Mouse (Mus musculus) megakaryocyte-erythroid progenitor cell, adult 5-6 weeks (primary cell): Measurements from ENCODE around the gene Lrit3. TPM values are rescaled to one million over a fixed set of nuclear protein-coding genes. Genes with fewer than 3 reads are reported as not detected.
A peak's percentile ranks its signal among the peaks of the same experiment; 100 is the strongest.
"Not testable (repeated sequence)": the region's sequence is repeated elsewhere in the genome, so short reads cannot be mapped to it uniquely, and the experiment has no call there.

ENCODE experiments used
- ATAC-seq: replicated peaks from 2 replicates; pipeline ENCODE4 v1.8.0; 2016; ENCODE audit warnings: mild to moderate bottlenecking, inconsistent platforms; ENCODE audit not compliant: severe bottlenecking, poor library complexity, low FRiP score, low TSS enrichment
- total RNA-seq, 2 experiments: library from RNA; stranded (forward) in 1 of 2; stranded (reverse) in 1 of 2; fragments of 200-1000, 215-1000 nt in 1 of 2; fragments of >200 nt in 1 of 2; fragmentation: Nextera tagmentation in 1 of 2; gene quantifications; 2 replicates each; pipeline ENCODE4 v1.2.3; 2014 to 2017

Lrit3 gene
- total RNA-seq, 2 experiments from 2014 or later, result not detected

- ATAC-seq, result no peak
Measured at GRCm38 (mm10) chr3:129782746-129783145, 21.1 kb downstream of the Lrit3 start.

GRCm38 (mm10) chr3:129781435-129781834 lies 22.4 kb downstream of the Lrit3 start:
- no peak for ATAC-seq

- ATAC-seq, result no peak
Measured at GRCm38 (mm10) chr3:129771210-129771609, 32.6 kb downstream of the Lrit3 start.

GRCm38 (mm10) chr3:129766971-129767794 lies 36.6 kb downstream of the Lrit3 start:
- no peak for ATAC-seq

- no peak for ATAC-seq
Measured at GRCm38 (mm10) chr3:129766106-129766505, 37.7 kb downstream of the Lrit3 start.

- not testable (repeated sequence) for ATAC-seq
Measured at GRCm38 (mm10) chr3:129757599-129757998, 46.2 kb downstream of the Lrit3 start.

- ATAC-seq, result no peak
Measured at GRCm38 (mm10) chr3:129754650-129755604, 48.9 kb downstream of the Lrit3 start, which contains the start of gene Egf. TSS of gene Egf (minus strand) at chr3:129755316.

GRCm38 (mm10) chr3:129744803-129745202 lies 59.0 kb downstream of the Lrit3 start:
- ATAC-seq, result peak; percentile 85

GRCm38 (mm10) chr3:129742781-129743180 lies 61.0 kb downstream of the Lrit3 start:
- no peak for ATAC-seq

- ATAC-seq, result no peak
Measured at GRCm38 (mm10) chr3:129738291-129739183, 65.3 kb downstream of the Lrit3 start.

Other genes with a start within 250 kb of the Lrit3 start
- gene Egf, start 48.7 kb downstream of the Lrit3 start, total RNA-seq (2014; fragmentation: Nextera tagmentation), result 1.9 and 9.8 TPM in 2 replicates
- gene Egf, start 48.7 kb downstream of the Lrit3 start, total RNA-seq (2017), result 0.09 and 5.9 TPM in 2 replicates
- gene Rrh, start 18.6 kb upstream of the Lrit3 start, total RNA-seq (2014; fragmentation: Nextera tagmentation), result 0.64 TPM in 1 of 2 replicates, not detected in the other
- gene Rrh, start 18.6 kb upstream of the Lrit3 start, total RNA-seq (2017), result 0.75 and 0.88 TPM in 2 replicates
- 211 and 243 TPM in 2 replicates for gene Gar1, start 27.4 kb upstream of the Lrit3 start, total RNA-seq (2014; fragmentation: Nextera tagmentation)
- gene Gar1, start 27.4 kb upstream of the Lrit3 start, total RNA-seq (2017), result 51.3 and 56.8 TPM in 2 replicates
- gene Cfi, start 31.9 kb upstream of the Lrit3 start, total RNA-seq (2014; fragmentation: Nextera tagmentation), result not detected in 2 replicates
- gene Cfi, start 31.9 kb upstream of the Lrit3 start, total RNA-seq (2017), result not detected in 2 replicates
- gene Pla2g12a, start 74.6 kb upstream of the Lrit3 start, total RNA-seq (2014; fragmentation: Nextera tagmentation), result 110 and 118 TPM in 2 replicates
- gene Pla2g12a, start 74.6 kb upstream of the Lrit3 start, total RNA-seq (2017), result 109 and 147 TPM in 2 replicates
- 35.0 and 40.7 TPM in 2 replicates for gene Casp6, start 97.4 kb upstream of the Lrit3 start, total RNA-seq (2014; fragmentation: Nextera tagmentation)
- 12.5 and 23.8 TPM in 2 replicates for gene Casp6, start 97.4 kb upstream of the Lrit3 start, total RNA-seq (2017)
- gene Mcub, start 166.2 kb upstream of the Lrit3 start, total RNA-seq (2014; fragmentation: Nextera tagmentation), result not detected in 2 replicates
- 0.84 TPM in 1 of 2 replicates, not detected in the other for gene Mcub, start 166.2 kb upstream of the Lrit3 start, total RNA-seq (2017)